Mouse (Mus musculus): ENCODE data around the gene Cnn3. TPM values are rescaled to one million over a fixed set of nuclear protein-coding genes. Genes with fewer than 3 reads are reported as not detected.

Cnn3 gene
- polyA plus RNA-seq, 1 experiment from 2014 or later = 941 TPM

DNA sequence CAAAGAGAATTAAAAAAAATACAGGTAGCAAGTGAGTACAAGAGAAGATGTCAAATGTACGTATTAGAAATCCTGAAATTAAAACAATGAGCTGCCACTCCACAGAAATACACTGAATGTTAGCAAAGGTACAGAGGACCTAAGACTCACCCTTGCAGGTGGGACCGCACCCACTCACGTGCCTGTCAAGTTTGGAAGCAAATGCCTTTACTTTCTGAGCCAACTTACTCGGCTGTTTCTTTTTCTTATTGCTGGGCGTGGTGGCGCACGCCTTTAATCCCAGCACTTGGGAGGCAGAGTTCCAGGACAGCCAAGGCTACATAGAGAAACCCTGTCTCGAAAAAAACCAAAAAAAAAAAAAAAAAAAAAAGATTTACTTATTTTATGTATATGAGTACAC is 3.9 kb upstream of the Cnn3 start:
- WGBS = 81% methylated on average over 8 of the region's 8 CpGs
- H3K9me3 ChIP-seq = no peaks in the 10 kb centered on the region
- no peak for ATAC-seq (ENCODE audit: insufficient number of reproducible peaks, insufficient read depth, low FRiP score, low TSS enrichment)
- no peak overlapping the region for H3K9ac ChIP-seq
- peaks cover 13% of the 10 kb centered on the region for H3K4me1 ChIP-seq
- H3K4me2 ChIP-seq (replicated peaks) = no peak overlapping the region
- no peaks in the 10 kb centered on the region for H3K36me3 ChIP-seq
- H3K27me3 ChIP-seq = no peaks in the 10 kb centered on the region
- H3K27ac ChIP-seq = no peak overlapping the region
- no peak overlapping the region for H3K4me3 ChIP-seq

DNA sequence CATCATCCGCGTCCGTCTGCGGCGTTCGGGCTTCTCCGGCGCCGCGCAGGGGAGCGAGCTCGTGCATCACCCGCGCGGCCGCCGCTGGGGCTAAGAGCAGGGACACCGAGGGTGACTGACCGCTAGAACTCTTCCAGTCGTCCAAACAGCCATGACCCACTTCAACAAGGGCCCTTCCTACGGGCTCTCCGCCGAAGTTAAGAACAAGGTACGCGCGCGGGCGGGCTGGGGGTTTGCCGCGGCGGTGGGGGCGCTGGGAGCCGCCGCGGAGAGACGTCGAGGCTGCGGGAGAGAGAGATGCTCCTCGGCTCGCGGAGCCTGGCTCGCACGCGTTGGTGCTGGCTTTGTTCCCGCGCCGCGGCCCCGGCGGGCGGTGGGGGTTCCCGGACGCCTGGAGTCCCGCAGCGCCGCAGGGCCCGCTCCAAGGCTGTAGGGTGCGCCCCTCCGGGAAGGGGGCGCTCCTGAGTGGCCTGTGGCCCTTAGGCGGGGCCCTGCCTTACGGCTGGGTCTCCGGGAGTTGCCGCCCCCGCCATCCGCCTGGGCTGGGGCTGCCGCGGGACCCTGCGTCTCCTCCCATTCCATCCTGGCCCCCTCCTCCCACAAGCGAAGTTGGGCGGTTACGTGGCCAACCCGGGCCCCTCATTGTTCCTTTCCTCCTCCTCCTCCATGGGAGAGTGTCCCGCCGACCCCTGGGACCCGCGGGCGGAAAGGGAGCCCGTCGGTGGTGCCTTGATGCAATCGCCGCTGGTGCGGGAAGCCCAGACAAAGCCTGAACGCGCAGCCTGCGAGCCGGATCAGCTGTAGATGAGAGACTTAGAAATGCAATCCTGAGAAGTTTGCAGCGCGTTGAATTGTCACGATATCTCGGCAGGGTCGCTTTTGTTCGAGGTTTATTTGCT is 573 bp downstream of the Cnn3 start:
- H3K4me2 ChIP-seq (replicated peaks) = peak overlapping the region; percentile 84
- peaks cover 35% of the 10 kb centered on the region for H3K4me1 ChIP-seq
- 0 out of 2 replicates have a peak, but pooled peaks cover 6% of the 10 kb centered on the region for H3K36me3 ChIP-seq
- H3K4me3 ChIP-seq = peak overlapping the region; percentile 87
- under 1% methylated on average over 92 of the region's 93 CpGs for WGBS
- peak overlapping the region; percentile 96 for H3K9ac ChIP-seq
- no peaks in the 10 kb centered on the region for H3K9me3 ChIP-seq
- no peaks in the 10 kb centered on the region for H3K27me3 ChIP-seq
- peak overlapping the region; percentile 100 for H3K27ac ChIP-seq
- ATAC-seq (ENCODE audit: insufficient number of reproducible peaks, insufficient read depth, low FRiP score, low TSS enrichment) = peak; percentile 79

DNA sequence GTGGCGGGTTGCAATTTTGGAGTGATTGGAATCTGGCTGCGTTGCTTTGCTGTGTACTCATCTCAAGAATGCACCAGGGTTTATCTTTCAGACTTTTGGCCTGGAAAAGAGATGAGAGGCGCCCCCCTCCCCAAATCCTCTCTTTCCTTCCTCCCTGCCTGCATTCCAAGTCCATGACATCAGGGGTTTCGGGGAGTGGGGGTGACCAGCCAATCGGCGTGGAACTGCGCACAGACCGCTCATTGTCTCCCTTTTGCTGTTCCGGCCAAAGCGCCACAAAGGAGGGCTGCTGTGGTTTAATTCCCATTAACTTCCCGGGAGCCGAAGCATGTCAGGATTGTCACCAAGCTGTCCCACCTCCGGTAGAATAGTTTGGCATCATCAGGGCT is 1.2 kb downstream of the Cnn3 start:
- H3K4me2 ChIP-seq (replicated peaks) = peak overlapping the region; percentile 84
- ATAC-seq (ENCODE audit: insufficient number of reproducible peaks, insufficient read depth, low FRiP score, low TSS enrichment) = peak; percentile 68
- peak overlapping the region; percentile 100 for H3K27ac ChIP-seq
- H3K4me1 ChIP-seq = peaks cover 41% of the 10 kb centered on the region
- H3K36me3 ChIP-seq = 0 out of 2 replicates have a peak, but pooled peaks cover 6% of the 10 kb centered on the region
- no peaks in the 10 kb centered on the region for H3K27me3 ChIP-seq
- no peaks in the 10 kb centered on the region for H3K9me3 ChIP-seq
- WGBS = under 1% methylated on average over 13 of the region's 13 CpGs
- H3K4me3 ChIP-seq = peak overlapping the region; percentile 87
- peak overlapping the region; percentile 96 for H3K9ac ChIP-seq

DNA sequence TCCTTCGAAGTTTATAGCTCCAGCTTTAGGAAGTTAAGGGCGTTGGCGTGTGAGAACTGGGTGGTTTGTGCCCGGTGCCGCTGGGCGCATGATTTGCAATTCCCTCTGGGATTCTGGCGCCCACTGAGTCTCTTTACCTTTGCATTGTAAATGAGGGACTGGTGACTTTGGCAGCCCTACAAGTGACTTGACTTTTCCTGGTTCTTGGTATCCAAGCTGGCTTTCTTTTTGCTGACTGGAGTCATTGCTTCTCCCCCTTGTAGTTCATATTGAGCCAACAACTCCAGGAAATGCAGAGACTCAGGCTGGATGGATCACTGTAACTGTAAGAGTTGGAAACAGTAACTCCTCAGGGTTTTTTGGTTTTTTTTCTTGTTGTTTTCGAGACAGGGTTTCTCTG is 1.9 kb downstream of the Cnn3 start:
- 6% methylated on average over 8 of the region's 8 CpGs for WGBS
- no peak for ATAC-seq (ENCODE audit: insufficient number of reproducible peaks, insufficient read depth, low FRiP score, low TSS enrichment)
- peak overlapping the region; percentile 84 for H3K4me2 ChIP-seq (replicated peaks)
- H3K27ac ChIP-seq = peak overlapping the region; percentile 100
- H3K9ac ChIP-seq = peak overlapping the region; percentile 96
- H3K4me3 ChIP-seq = peak overlapping the region; percentile 87
- H3K4me1 ChIP-seq = peaks cover 48% of the 10 kb centered on the region
- no peaks in the 10 kb centered on the region for H3K27me3 ChIP-seq
- 0 out of 2 replicates have a peak, but pooled peaks cover 6% of the 10 kb centered on the region for H3K36me3 ChIP-seq
- H3K9me3 ChIP-seq = no peaks in the 10 kb centered on the region

DNA sequence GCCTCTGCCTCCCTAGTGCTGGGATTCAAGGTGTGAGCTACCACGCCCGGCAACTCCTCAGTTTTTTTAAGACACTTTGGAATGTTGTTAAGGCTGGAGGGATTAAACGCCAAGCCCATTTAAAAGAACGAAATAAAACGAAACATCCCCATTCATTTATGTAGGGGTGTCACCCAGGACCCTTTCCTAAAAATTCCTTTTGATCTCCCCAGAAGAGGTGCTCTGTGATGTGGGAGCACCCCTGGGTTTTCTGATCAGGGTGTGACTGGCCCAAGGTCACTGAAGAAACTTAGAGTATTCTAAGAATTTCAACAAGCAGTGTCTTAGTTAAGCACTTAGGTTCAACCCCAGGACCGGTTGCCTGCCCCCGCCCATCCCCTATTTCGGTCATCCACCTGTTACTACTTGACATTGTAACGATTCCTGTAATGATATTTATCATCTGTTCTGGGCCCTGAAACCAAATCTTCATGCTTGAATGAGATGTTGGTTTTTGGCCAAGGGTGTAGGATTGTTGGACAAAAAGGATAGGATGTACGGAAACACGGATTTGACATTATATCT is 2.5 kb downstream of the Cnn3 start:
- ATAC-seq (ENCODE audit: insufficient number of reproducible peaks, insufficient read depth, low FRiP score, low TSS enrichment) = no peak
- peak overlapping the region; percentile 84 for H3K4me2 ChIP-seq (replicated peaks)
- 54% methylated on average over 11 of the region's 11 CpGs for WGBS
- H3K4me1 ChIP-seq = peaks cover 54% of the 10 kb centered on the region
- H3K27ac ChIP-seq = no peak overlapping the region
- H3K27me3 ChIP-seq = no peaks in the 10 kb centered on the region
- no peaks in the 10 kb centered on the region for H3K9me3 ChIP-seq
- H3K36me3 ChIP-seq = 0 out of 2 replicates have a peak, but pooled peaks cover 6% of the 10 kb centered on the region
- H3K9ac ChIP-seq = peak overlapping the region; percentile 96
- peak overlapping the region; percentile 87 for H3K4me3 ChIP-seq

DNA sequence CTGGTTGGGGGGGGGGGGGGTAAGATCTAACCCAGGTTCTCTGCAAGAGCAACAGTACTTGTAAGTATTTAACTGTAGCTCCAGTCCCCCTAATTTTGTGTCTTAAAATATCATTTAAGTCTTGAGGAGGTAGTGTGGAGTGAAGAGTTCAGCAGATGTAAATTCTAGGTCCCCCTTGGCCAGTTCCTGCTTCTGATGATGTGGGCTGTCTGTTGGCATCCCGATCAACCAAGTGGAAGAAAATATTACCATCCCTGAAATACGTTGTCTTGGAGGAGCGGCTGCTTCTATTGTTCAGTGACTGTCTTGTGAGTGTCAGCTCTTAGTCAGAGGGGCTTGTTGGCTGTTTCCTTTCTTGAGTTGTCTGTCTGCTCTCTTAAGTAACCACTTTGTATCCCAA is 3.2 kb downstream of the Cnn3 start:
- H3K4me1 ChIP-seq = peaks cover 61% of the 10 kb centered on the region
- ATAC-seq (ENCODE audit: insufficient number of reproducible peaks, insufficient read depth, low FRiP score, low TSS enrichment) = no peak
- H3K4me3 ChIP-seq = peak overlapping the region; percentile 87
- H3K9me3 ChIP-seq = no peaks in the 10 kb centered on the region
- peak overlapping the region; percentile 27; the same call in 1 of the 2 replicates for H3K9ac ChIP-seq
- H3K27ac ChIP-seq = no peak overlapping the region; the same call in 1 of the 2 replicates
- 0 out of 2 replicates have a peak, but pooled peaks cover 6% of the 10 kb centered on the region for H3K36me3 ChIP-seq
- no peaks in the 10 kb centered on the region for H3K27me3 ChIP-seq
- 54% methylated on average over 3 of the region's 3 CpGs for WGBS
- H3K4me2 ChIP-seq (replicated peaks) = peak overlapping the region; percentile 84

DNA sequence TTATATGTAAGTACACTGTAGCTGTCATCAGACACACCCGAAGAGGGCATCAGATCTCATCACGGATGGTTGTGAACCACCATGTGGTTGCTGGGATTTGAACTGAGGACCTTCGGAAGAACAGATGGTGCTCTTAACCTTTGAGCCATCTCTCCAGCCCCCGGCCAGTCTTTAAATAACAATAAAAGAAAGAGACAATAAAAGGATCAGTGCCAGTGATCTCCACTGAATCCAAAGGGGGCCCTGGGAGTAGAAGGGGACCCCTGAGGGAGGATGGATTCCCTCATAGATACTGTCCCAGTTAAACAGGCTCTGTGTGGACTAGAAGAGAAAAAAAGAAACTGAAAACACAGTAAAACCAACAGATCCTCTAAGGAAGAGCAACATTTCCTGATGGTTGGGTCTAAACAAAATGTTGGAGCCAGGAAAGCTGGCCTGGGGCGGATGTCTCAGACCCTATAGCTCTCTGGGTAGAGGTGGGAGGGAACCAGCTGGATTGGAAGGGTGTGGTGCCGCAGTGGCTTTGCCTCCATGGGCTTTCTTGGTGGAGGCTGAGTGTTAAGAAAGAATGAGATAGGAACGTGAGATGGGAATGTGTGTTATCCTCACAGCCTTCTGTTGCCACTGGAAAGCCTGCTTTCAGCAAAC is 4.1 kb downstream of the Cnn3 start:
- 49% methylated on average over 7 of the region's 7 CpGs for WGBS
- no peak for ATAC-seq (ENCODE audit: insufficient number of reproducible peaks, insufficient read depth, low FRiP score, low TSS enrichment)

DNA sequence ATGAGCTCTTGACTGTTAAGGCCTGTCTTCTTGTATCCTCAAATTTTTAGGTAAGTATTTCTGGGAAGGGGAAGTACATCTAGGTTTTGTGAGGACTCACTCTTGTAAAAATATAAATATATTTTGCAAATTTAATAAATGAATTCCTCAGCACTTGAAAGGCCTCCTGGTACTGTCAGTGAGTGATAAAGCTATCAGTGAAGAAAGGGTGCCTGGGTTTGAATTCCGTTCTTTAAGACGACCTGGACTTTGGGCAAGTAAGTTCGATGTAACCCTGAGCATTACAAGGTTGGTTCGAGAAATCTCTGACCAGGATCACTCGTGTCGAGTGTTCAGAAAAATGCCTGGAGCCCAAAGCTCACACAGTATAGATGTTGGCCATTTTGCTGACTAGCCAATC is 7.1 kb downstream of the Cnn3 start:
- peaks cover 17% of the 10 kb centered on the region; the same call in 1 of the 2 replicates for H3K36me3 ChIP-seq
- WGBS = 54% methylated on average over 6 of the region's 6 CpGs
- H3K9ac ChIP-seq = no peak overlapping the region
- H3K4me3 ChIP-seq = no peak overlapping the region
- ATAC-seq (ENCODE audit: insufficient number of reproducible peaks, insufficient read depth, low FRiP score, low TSS enrichment) = no peak
- peaks cover 77% of the 10 kb centered on the region for H3K4me1 ChIP-seq
- peak overlapping the region; percentile 98 for H3K27ac ChIP-seq
- H3K9me3 ChIP-seq = no peaks in the 10 kb centered on the region
- peak overlapping the region; percentile 43 for H3K4me2 ChIP-seq (replicated peaks)
- H3K27me3 ChIP-seq = no peaks in the 10 kb centered on the region

More for the DNA sequence above, 4.1 kb downstream of the Cnn3 start:
- Histone ChIP-seq H3K27me3 (no peaks in the 10 kb centered on the region), H3K4me2 (replicated peaks) (peak overlapping the region; percentile 84; the same call in 1 of the 2 replicates), H3K9me3 (no peaks in the 10 kb centered on the region), H3K9ac (no peak overlapping the region), H3K4me1 (peaks cover 66% of the 10 kb centered on the region), H3K36me3 (0 out of 2 replicates have a peak, but pooled peaks cover 6% of the 10 kb centered on the region), H3K27ac (peak overlapping the region; percentile 36; the same call in 1 of the 2 replicates), H3K4me3 (no peak overlapping the region)

DNA sequence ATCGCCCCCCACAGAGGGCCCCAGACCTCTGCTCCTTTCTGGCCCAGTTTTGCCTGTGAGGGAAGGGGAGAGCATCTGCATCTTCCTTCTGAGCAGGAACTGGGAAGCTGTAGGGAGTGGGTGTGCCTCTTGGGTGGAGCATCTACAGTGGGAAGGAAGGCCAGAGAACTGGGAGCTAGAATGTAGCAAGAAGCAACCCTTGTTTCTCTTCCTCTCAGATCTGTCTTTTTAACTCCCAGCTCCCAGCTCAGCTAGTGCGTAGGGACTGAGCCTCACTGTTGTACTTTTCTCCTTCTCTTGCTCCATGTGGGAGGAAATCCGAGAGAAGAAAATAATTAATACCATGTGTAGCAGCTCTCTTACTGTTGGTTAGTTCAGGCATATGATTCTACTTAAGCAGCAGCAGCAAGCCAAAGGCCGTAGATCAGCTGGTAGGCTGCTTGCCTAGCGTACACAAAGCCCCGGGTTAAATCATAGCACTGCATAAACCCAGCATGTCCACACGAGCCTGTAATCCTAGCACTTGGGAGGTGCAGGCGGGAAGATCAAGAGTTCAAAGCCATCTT is 7.8 kb downstream of the Cnn3 start:
- Histone ChIP-seq H3K4me2 (replicated peaks) (peak overlapping the region; percentile 43), H3K9ac (peak overlapping the region; percentile 3; the same call in 1 of the 2 replicates)
- peak; percentile 89 for ATAC-seq (ENCODE audit: insufficient number of reproducible peaks, insufficient read depth, low FRiP score, low TSS enrichment)

DNA sequence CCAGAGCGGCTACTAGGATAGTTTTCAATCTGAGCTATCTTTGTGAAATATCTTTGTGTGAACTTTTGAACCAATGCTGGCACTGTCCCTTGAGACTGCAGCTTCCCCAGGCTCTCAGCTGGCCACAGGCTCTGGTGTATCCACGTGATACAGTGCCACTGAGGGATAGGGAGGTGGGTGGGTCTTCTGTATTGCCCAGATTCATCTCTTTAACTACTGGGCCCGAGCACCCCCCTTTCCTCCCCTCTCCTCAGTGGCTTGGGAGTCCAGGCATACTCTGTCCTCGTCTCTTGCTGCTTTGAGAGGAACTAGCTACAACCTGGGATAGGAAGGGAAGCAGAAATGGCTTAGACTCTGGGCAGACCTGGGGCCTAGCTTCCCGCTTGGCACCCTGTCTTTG is 9.0 kb downstream of the Cnn3 start:
- WGBS = 63% methylated on average over 5 of the region's 5 CpGs
- Histone ChIP-seq H3K36me3 (peaks cover 19% of the 10 kb centered on the region; the same call in 1 of the 2 replicates), H3K4me1 (peaks cover 74% of the 10 kb centered on the region), H3K4me2 (replicated peaks) (0 out of 2 replicates have a peak overlapping the region, but pooled peaks have one; percentile 43), H3K9ac (no peak overlapping the region), H3K9me3 (no peaks in the 10 kb centered on the region), H3K27me3 (no peaks in the 10 kb centered on the region), H3K4me3 (no peak overlapping the region), H3K27ac (peak overlapping the region; percentile 98)
- no peak for ATAC-seq (ENCODE audit: insufficient number of reproducible peaks, insufficient read depth, low FRiP score, low TSS enrichment)

More for the DNA sequence above, 7.8 kb downstream of the Cnn3 start:
- Histone ChIP-seq H3K9me3 (no peaks in the 10 kb centered on the region), H3K4me1 (peaks cover 73% of the 10 kb centered on the region), H3K4me3 (no peak overlapping the region), H3K36me3 (peaks cover 20% of the 10 kb centered on the region; the same call in 1 of the 2 replicates), H3K27ac (peak overlapping the region; percentile 98), H3K27me3 (no peaks in the 10 kb centered on the region)
- WGBS = 12% methylated on average over 8 of the region's 8 CpGs

DNA sequence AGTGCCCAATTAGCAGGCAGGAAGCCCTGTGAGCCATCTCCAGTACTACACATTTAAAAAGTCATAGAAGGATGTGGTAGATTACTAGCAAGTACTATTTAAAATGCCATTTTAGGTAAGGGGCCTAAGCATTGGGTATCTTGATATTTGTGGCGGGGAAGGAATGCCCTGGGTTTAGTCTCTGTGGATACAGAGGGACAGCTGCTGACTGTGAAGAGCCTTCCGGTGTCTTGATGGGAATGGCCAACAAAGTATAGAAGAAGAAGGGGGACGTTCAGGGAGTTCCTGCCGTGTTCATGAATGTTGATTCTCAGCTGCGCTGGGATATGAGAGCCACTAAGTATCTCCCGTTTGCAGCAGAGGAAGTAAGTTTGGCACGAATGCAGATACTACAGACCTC is 10.8 kb downstream of the Cnn3 start:
- no peaks in the 10 kb centered on the region for H3K27me3 ChIP-seq
- H3K4me3 ChIP-seq = no peak overlapping the region

More for the DNA sequence above, 10.8 kb downstream of the Cnn3 start:
- peaks cover 76% of the 10 kb centered on the region for H3K4me1 ChIP-seq
- peaks cover 22% of the 10 kb centered on the region for H3K36me3 ChIP-seq
- H3K9ac ChIP-seq = no peak overlapping the region
- no peak for ATAC-seq (ENCODE audit: insufficient number of reproducible peaks, insufficient read depth, low FRiP score, low TSS enrichment)
- no peak overlapping the region for H3K27ac ChIP-seq
- H3K4me2 ChIP-seq (replicated peaks) = no peak overlapping the region
- 84% methylated on average over 7 of the region's 7 CpGs for WGBS
- H3K9me3 ChIP-seq = no peaks in the 10 kb centered on the region
